In genomic region chr11:98783236-98783696, GRCm38 (mm10) we compare ENCODE assay signal across 8 mouse cellular contexts. TPM values are rescaled to one million over a fixed set of nuclear protein-coding genes. Genes with fewer than 3 reads are reported as not detected.
A peak's percentile ranks its signal among the peaks of the same experiment; 100 is the strongest.
DNase-seq lines count a peak whose midpoint lies in the region; ATAC-seq and TF ChIP-seq lines count a peak whose summit lies in the region.

No protein-coding gene starts in this region.

- peaks cover 74% of the 10 kb centered on the region for H3K4me1 ChIP-seq in heart, embryonic 10.5 days
- peaks cover 67% of the 10 kb centered on the region for H3K4me1 ChIP-seq in kidney, embryonic 14.5 days (ENCODE audit: control insufficient read depth, insufficient read depth, low read length)
- H3K4me1 ChIP-seq in limb, embryonic 14.5 days (ENCODE audit: control insufficient read depth, insufficient read depth, low read length) = peaks cover 53% of the 10 kb centered on the region
- peaks cover 52% of the 10 kb centered on the region for H3K4me1 ChIP-seq in midbrain, embryonic 15.5 days

- WGBS in heart, embryonic 10.5 days = under 1% methylated on average over 20 of the region's 20 CpGs
- 1% methylated on average over 20 of the region's 20 CpGs for WGBS in kidney, embryonic 14.5 days
- under 1% methylated on average over 18 of the region's 20 CpGs for WGBS in limb, embryonic 14.5 days
- WGBS in midbrain, embryonic 15.5 days = under 1% methylated on average over 20 of the region's 20 CpGs

- no peaks in the 10 kb centered on the region for H3K27me3 ChIP-seq in heart, embryonic 10.5 days (ENCODE audit: insufficient read depth, poor library complexity, severe bottlenecking)
- H3K27me3 ChIP-seq in kidney, embryonic 14.5 days (ENCODE audit: control insufficient read depth, insufficient read depth, low read length) = no peaks in the 10 kb centered on the region
- no peaks in the 10 kb centered on the region for H3K27me3 ChIP-seq in limb, embryonic 14.5 days (ENCODE audit: control insufficient read depth, insufficient read depth, low read length)
- no peaks in the 10 kb centered on the region for H3K27me3 ChIP-seq in midbrain, embryonic 15.5 days (replicated peaks)
- no peaks in the 10 kb centered on the region for H3K27me3 ChIP-seq in splenic B cell, adult 2 months (ENCODE audit: control insufficient read depth, insufficient read depth, low read length, poor library complexity, severe bottlenecking)

- H3K4me2 ChIP-seq in kidney, embryonic 14.5 days (replicated peaks; ENCODE audit: low read depth, low read length) = peak overlapping the region; percentile 27
- H3K4me2 ChIP-seq in limb, embryonic 14.5 days (replicated peaks; ENCODE audit: low read depth, low read length, severe bottlenecking) = peak overlapping the region; percentile 40
- H3K4me2 ChIP-seq in midbrain, embryonic 15.5 days = peak overlapping the region; percentile 44

- peak overlapping the region; percentile 19 for H3K9ac ChIP-seq in kidney, embryonic 14.5 days (ENCODE audit: low read depth, low read length)
- peak overlapping the region; percentile 43 for H3K9ac ChIP-seq in limb, embryonic 14.5 days (ENCODE audit: low read depth, low read length, severe bottlenecking)
- H3K9ac ChIP-seq in midbrain, embryonic 15.5 days = peak overlapping the region; percentile 27; the same call in 1 of the 2 replicates

- TF ChIP-seq POLR2A in limb, embryonic 14.5 days (IDR thresholded peaks at IDR 0.05; ENCODE audit: borderline replicate concordance, extremely low read depth, insufficient read depth, insufficient read length) = no peak

- ATAC-seq in erythroblast, adult 5-6 weeks (replicated peaks; ENCODE audit: low FRiP score, poor library complexity, severe bottlenecking) = peak; percentile 67
- ATAC-seq in kidney, embryonic 14.5 days (ENCODE audit: low FRiP score, low TSS enrichment) = peak; percentile 30; the same call in 1 of the 2 replicates
- peak; percentile 67 for ATAC-seq in limb, embryonic 14.5 days (ENCODE audit: low FRiP score, low read depth)
- ATAC-seq in midbrain, embryonic 15.5 days (replicated peaks) = peak; percentile 25; the same call in 1 of the 2 replicates

- DNase-seq in 3T3-L1 (ENCODE audit: low read depth, low spot score) = peak; percentile 94
- DNase-seq in adrenal gland, postnatal 25 days = peak; percentile 97
- peak; percentile 95 for DNase-seq in heart, embryonic 10.5 days (ENCODE audit: low spot score)
- peak; percentile 85 for DNase-seq in limb, embryonic 14.5 days (ENCODE audit: low spot score)
- peak; percentile 63 for DNase-seq in splenic B cell, adult 2 months (ENCODE audit: low read depth, low spot score)

- no peaks in the 10 kb centered on the region for H3K9me3 ChIP-seq in heart, embryonic 10.5 days
- H3K9me3 ChIP-seq in kidney, embryonic 14.5 days (ENCODE audit: control insufficient read depth, low read length) = no peaks in the 10 kb centered on the region
- H3K9me3 ChIP-seq in limb, embryonic 14.5 days (ENCODE audit: control insufficient read depth, low read length) = no peaks in the 10 kb centered on the region
- no peaks in the 10 kb centered on the region for H3K9me3 ChIP-seq in midbrain, embryonic 15.5 days

- H3K27ac ChIP-seq in heart, embryonic 10.5 days = peak overlapping the region; percentile 94
- H3K27ac ChIP-seq in kidney, embryonic 14.5 days (ENCODE audit: low read depth, low read length) = peak overlapping the region; percentile 98
- peak overlapping the region; percentile 83 for H3K27ac ChIP-seq in limb, embryonic 14.5 days (replicated peaks; ENCODE audit: low read depth, low read length)
- H3K27ac ChIP-seq in midbrain, embryonic 15.5 days = peak overlapping the region; percentile 71

- peak overlapping the region; percentile 49 for H3K4me3 ChIP-seq in heart, embryonic 10.5 days
- H3K4me3 ChIP-seq in kidney, embryonic 14.5 days (ENCODE audit: low read length) = peak overlapping the region; percentile 1; the same call in 1 of the 2 replicates
- peak overlapping the region; percentile 14 for H3K4me3 ChIP-seq in limb, embryonic 14.5 days (replicated peaks; ENCODE audit: low read length)
- peak overlapping the region; percentile 14; the same call in 1 of the 2 replicates for H3K4me3 ChIP-seq in midbrain, embryonic 15.5 days

- no peaks in the 10 kb centered on the region for H3K36me3 ChIP-seq in heart, embryonic 10.5 days
- no peaks in the 10 kb centered on the region for H3K36me3 ChIP-seq in kidney, embryonic 14.5 days (ENCODE audit: control insufficient read depth, insufficient read depth, low read length)
- H3K36me3 ChIP-seq in limb, embryonic 14.5 days (ENCODE audit: control insufficient read depth, insufficient read depth, low read length) = no peaks in the 10 kb centered on the region
- H3K36me3 ChIP-seq in midbrain, embryonic 15.5 days (replicated peaks) = no peaks in the 10 kb centered on the region
- H3K36me3 ChIP-seq in splenic B cell, adult 2 months (ENCODE audit: control insufficient read depth, insufficient read depth, low read length, poor library complexity, severe bottlenecking) = no peaks in the 10 kb centered on the region

RNA-seq across cellular contexts. Expression of gene Nr1d1, which starts 8.1 kb away (rescaled TPM):
- total RNA-seq in adrenal gland, postnatal 25 days (2021) = 234 and 238 TPM in 2 replicates
- total RNA-seq in erythroblast, adult 5-6 weeks (2015; ENCODE audit: low replicate concordance) = not detected in 2 replicates
- total RNA-seq in erythroblast, adult 5-6 weeks (2017; ENCODE audit: low replicate concordance) = 0.26 and 0.42 TPM in 2 replicates
- polyA plus RNA-seq in heart, embryonic 10.5 days (2016; fragmentation: Nextera tagmentation; extraction: Ambion mirVana) = 3.6 and 5.9 TPM in 2 replicates
- 1.6 and 2.6 TPM in 2 replicates for polyA plus RNA-seq in kidney, embryonic 14.5 days (2014; fragmentation: Nextera tagmentation; extraction: Ambion mirVana)
- polyA plus RNA-seq in limb, embryonic 14.5 days (2012; rRNA removed) = 1.8 and 2.5 TPM in 2 replicates
- polyA plus RNA-seq in limb, embryonic 14.5 days (2014; fragmentation: Nextera tagmentation; extraction: Ambion mirVana) = 1.2 and 1.4 TPM in 2 replicates
- polyA plus RNA-seq in midbrain, embryonic 15.5 days (2015; fragmentation: Nextera tagmentation; extraction: Ambion mirVana) = 3.4 and 3.9 TPM in 2 replicates

RNA-seq across cellular contexts. Expression of gene Msl1, which starts 12.1 kb away (rescaled TPM):
- 109 and 113 TPM in 2 replicates for total RNA-seq in adrenal gland, postnatal 25 days (2021)
- total RNA-seq in erythroblast, adult 5-6 weeks (2015; ENCODE audit: low replicate concordance) = 30.3 and 42.7 TPM in 2 replicates
- total RNA-seq in erythroblast, adult 5-6 weeks (2017; ENCODE audit: low replicate concordance) = 26.1 and 26.3 TPM in 2 replicates
- polyA plus RNA-seq in heart, embryonic 10.5 days (2016; fragmentation: Nextera tagmentation; extraction: Ambion mirVana) = 14.0 and 21.6 TPM in 2 replicates
- polyA plus RNA-seq in kidney, embryonic 14.5 days (2014; fragmentation: Nextera tagmentation; extraction: Ambion mirVana) = 21.6 and 33.7 TPM in 2 replicates
- 76.9 and 81.1 TPM in 2 replicates for polyA plus RNA-seq in limb, embryonic 14.5 days (2012; rRNA removed)
- 19.8 and 23.5 TPM in 2 replicates for polyA plus RNA-seq in limb, embryonic 14.5 days (2014; fragmentation: Nextera tagmentation; extraction: Ambion mirVana)
- 33.2 and 33.6 TPM in 2 replicates for polyA plus RNA-seq in midbrain, embryonic 15.5 days (2015; fragmentation: Nextera tagmentation; extraction: Ambion mirVana)

RNA-seq across cellular contexts. Expression of gene Casc3, which starts 21.4 kb away (rescaled TPM):
- 37.2 and 41.5 TPM in 2 replicates for total RNA-seq in adrenal gland, postnatal 25 days (2021)
- total RNA-seq in erythroblast, adult 5-6 weeks (2015; ENCODE audit: low replicate concordance) = 20.0 and 23.6 TPM in 2 replicates
- total RNA-seq in erythroblast, adult 5-6 weeks (2017; ENCODE audit: low replicate concordance) = 15.7 and 26.5 TPM in 2 replicates
- 29.5 and 37.2 TPM in 2 replicates for polyA plus RNA-seq in heart, embryonic 10.5 days (2016; fragmentation: Nextera tagmentation; extraction: Ambion mirVana)
- polyA plus RNA-seq in kidney, embryonic 14.5 days (2014; fragmentation: Nextera tagmentation; extraction: Ambion mirVana) = 28.1 and 43.1 TPM in 2 replicates
- polyA plus RNA-seq in limb, embryonic 14.5 days (2012; rRNA removed) = 52.4 and 56.8 TPM in 2 replicates
- 34.1 and 40.4 TPM in 2 replicates for polyA plus RNA-seq in limb, embryonic 14.5 days (2014; fragmentation: Nextera tagmentation; extraction: Ambion mirVana)
- polyA plus RNA-seq in midbrain, embryonic 15.5 days (2015; fragmentation: Nextera tagmentation; extraction: Ambion mirVana) = 56.3 and 57.7 TPM in 2 replicates

RNA-seq across cellular contexts. Expression of gene Thra, which starts 42.8 kb away (rescaled TPM):
- 82.5 and 89.4 TPM in 2 replicates for total RNA-seq in adrenal gland, postnatal 25 days (2021)
- total RNA-seq in erythroblast, adult 5-6 weeks (2015; ENCODE audit: low replicate concordance) = 1.9 and 5.0 TPM in 2 replicates
- 4.3 and 8.1 TPM in 2 replicates for total RNA-seq in erythroblast, adult 5-6 weeks (2017; ENCODE audit: low replicate concordance)
- polyA plus RNA-seq in heart, embryonic 10.5 days (2016; fragmentation: Nextera tagmentation; extraction: Ambion mirVana) = 19.2 and 23.2 TPM in 2 replicates
- 28.0 and 31.8 TPM in 2 replicates for polyA plus RNA-seq in kidney, embryonic 14.5 days (2014; fragmentation: Nextera tagmentation; extraction: Ambion mirVana)
- 149 and 157 TPM in 2 replicates for polyA plus RNA-seq in limb, embryonic 14.5 days (2012; rRNA removed)
- 55.9 and 63.2 TPM in 2 replicates for polyA plus RNA-seq in limb, embryonic 14.5 days (2014; fragmentation: Nextera tagmentation; extraction: Ambion mirVana)
- 151 and 158 TPM in 2 replicates for polyA plus RNA-seq in midbrain, embryonic 15.5 days (2015; fragmentation: Nextera tagmentation; extraction: Ambion mirVana)

RNA-seq across cellular contexts. Expression of gene Rapgefl1, which starts 53.3 kb away (rescaled TPM):
- 0.52 and 0.70 TPM in 2 replicates for total RNA-seq in adrenal gland, postnatal 25 days (2021)
- total RNA-seq in erythroblast, adult 5-6 weeks (2015; ENCODE audit: low replicate concordance) = not detected in 2 replicates
- total RNA-seq in erythroblast, adult 5-6 weeks (2017; ENCODE audit: low replicate concordance) = 0.42 TPM in 1 of 2 replicates, not detected in the other
- polyA plus RNA-seq in heart, embryonic 10.5 days (2016; fragmentation: Nextera tagmentation; extraction: Ambion mirVana) = 0.78 and 0.87 TPM in 2 replicates
- 1.6 and 2.4 TPM in 2 replicates for polyA plus RNA-seq in kidney, embryonic 14.5 days (2014; fragmentation: Nextera tagmentation; extraction: Ambion mirVana)
- polyA plus RNA-seq in limb, embryonic 14.5 days (2012; rRNA removed) = 31.4 and 41.8 TPM in 2 replicates
- polyA plus RNA-seq in limb, embryonic 14.5 days (2014; fragmentation: Nextera tagmentation; extraction: Ambion mirVana) = 8.8 and 8.9 TPM in 2 replicates
- 9.1 and 9.2 TPM in 2 replicates for polyA plus RNA-seq in midbrain, embryonic 15.5 days (2015; fragmentation: Nextera tagmentation; extraction: Ambion mirVana)

Comparison
In these comparisons a context has a peak if more than half of its experiments do, and no peak if none do; other contexts are left out.
1. Peak in every context shown above with its lines: DNase-seq, ATAC-seq, H3K4me3 ChIP-seq and H3K27ac ChIP-seq.